Mouse (Mus musculus): ENCODE data around the gene AB124611.
"Not testable (repeated sequence)": the region's sequence is repeated elsewhere in the genome, so short reads cannot be mapped to it uniquely, and the experiment has no call there.

The AB124611 gene

GRCm38 (mm10) chr9:21525937-21526633, at the start of gene AB124611:
AB124611 (plus strand) TSS chr9:21526176.
- no peak for DNase-seq (ENCODE audit: low read depth)

DNA sequence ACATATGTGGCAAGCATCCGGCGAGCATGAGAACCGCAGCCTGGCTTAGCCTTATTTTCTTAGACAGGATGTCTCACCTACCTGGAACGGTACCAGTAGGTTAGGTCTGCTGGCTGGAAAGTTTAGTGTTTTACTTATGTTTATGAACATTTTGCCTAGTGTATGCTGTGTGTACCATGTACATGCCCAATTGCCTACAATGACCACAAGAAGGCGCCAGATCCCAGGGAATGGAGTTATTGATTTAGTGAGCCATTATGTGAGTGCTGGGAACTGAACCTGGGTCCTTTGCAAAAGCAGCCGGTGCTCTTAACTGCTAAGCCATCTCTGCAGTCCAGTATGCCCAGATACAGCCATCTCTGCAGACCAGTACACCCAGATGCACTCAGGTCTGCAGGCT, 48.3 kb upstream of the AB124611 start:
- DNase-seq (ENCODE audit: low read depth), result peak; percentile 20

DNA sequence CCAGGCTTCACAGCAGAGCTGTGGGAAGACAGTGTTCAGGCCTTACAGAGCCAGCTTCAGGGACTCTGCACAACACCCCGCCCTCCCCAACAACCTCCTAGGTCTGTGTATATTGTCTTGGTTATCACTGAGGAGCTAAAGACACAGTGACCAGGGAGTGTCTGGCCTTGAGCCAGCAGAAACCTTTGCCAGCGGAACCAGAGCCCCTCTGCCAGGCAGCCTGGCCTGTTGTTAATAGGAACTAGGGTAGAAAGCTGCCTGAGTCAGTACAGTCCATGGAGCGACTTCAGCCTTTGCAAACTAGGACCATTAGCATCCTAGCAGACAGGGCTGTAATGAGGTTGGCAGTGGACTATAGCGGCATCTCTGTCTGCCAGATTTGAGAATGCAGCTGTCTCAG, 41.9 kb upstream of the AB124611 start:
- DNase-seq (ENCODE audit: low read depth), result no peak

- DNase-seq (ENCODE audit: low read depth), result not testable (repeated sequence)
Measured at GRCm38 (mm10) chr9:21488246-21488645, 37.7 kb upstream of the AB124611 start.

- no peak for DNase-seq (ENCODE audit: low read depth)
Measured at GRCm38 (mm10) chr9:21490696-21491095, 35.3 kb upstream of the AB124611 start.

- no peak for DNase-seq (ENCODE audit: low read depth)
Measured at GRCm38 (mm10) chr9:21493907-21494306, 32.1 kb upstream of the AB124611 start.

DNA sequence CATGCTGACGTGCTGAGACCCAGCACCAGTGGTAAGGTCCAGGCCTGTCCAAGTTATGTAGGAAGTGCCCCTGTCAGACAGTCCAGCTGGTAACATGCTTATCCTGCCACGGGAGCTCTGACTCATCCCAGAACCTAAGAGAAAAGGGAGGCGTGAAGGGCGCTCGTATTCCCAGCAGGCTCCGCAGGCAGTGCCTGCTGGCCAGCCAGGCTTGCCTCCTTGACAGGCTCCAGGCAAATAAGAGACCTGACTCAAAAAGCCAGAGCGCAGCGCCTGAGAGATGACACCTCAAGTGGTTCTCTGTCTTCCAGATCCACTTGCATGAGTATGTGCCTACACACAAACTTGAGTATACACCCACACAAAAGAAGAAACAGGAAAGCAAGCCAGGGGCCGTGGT, 31.2 kb upstream of the AB124611 start:
- peak; percentile 83 for DNase-seq (ENCODE audit: low read depth)

DNA sequence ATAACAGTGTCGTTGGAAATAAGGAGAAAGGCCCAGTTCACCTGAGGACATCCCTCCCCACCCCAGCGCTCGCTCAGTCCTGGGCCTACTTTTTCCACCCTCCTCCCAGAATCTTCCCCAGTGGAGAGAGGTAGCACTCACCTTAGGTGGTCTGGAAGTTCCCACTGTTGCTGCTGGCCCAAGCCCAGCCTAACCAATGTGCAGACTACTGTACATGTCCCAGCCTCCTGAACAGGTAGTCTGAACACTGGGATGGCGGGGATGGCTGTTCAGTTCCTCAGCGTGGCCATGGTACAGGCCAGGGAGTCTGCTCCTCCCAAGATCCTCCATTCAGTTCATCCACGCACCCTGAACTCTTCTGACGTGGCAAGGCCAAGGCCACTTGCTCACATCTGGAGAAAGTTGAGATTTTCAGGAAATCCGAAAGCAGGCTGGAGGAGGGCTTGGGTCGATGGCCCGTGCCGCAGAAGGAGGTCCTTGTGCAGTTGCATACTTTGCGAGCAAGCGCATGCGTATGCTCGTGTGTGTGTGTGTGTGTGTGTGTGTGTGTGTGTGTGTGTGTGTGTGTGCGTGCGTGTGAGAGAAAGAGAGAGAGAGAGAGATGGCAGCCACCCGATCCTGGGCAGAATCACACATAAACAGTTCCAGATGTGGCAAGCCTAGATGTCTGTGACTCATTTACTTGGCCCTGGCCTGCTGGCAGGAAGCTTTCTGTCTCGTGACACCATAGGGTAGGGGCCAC, 29.5 kb upstream of the AB124611 start:
- DNase-seq (ENCODE audit: low read depth), result peak; percentile 95

DNA sequence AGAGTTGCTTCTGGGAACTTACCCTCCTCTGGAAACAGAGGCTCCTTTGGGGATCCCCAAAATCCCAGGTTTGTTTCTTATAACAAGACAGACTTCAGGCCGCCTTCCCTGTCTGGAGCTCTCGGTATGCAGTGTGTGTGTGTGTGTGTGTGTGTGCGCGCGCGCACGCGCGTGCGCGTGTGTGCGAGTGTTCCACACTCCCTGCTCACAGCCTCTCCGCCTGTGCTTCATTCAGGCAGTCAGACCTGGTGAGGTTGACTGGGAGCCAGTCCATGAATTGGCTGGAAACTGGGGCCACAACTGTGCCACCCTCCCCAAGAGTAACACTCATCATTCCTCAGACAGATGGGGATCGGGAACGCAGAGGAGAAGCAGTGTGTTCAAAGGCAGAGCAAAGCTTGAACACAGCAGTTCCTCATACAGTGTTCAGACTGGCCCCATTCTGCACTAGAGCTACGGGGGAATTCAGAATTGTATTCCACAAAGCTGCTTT, 28.9 kb upstream of the AB124611 start:
- no peak for DNase-seq (ENCODE audit: low read depth)

DNA sequence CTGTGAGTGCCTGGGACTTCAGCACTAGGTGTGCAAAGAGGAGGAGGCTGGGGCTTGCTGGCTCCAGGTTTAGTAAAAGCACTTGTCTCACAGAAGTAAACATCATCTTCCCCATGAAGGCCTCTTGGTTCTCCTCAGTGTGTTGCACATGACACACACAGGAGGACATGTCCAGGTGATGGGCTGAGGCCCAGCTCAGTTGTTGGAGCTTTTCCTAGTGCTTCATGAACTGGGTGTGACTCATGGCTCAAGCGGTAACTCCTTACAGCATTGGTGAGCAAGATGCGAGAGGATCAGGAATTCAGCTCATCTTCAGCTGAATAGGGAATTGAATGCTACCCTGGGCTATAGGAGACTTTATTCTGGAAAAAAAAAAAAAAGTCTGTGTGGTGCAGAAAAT, 28.3 kb upstream of the AB124611 start:
- DNase-seq (ENCODE audit: low read depth), result peak; percentile 76

GRCm38 (mm10) chr9:21498284-21498902, 27.6 kb upstream of the AB124611 start:
- no peak for DNase-seq (ENCODE audit: low read depth)

GRCm38 (mm10) chr9:21503352-21503751, 22.6 kb upstream of the AB124611 start:
- no peak for DNase-seq (ENCODE audit: low read depth)

GRCm38 (mm10) chr9:21505767-21506166, 20.2 kb upstream of the AB124611 start:
- no peak for DNase-seq (ENCODE audit: low read depth)

DNA sequence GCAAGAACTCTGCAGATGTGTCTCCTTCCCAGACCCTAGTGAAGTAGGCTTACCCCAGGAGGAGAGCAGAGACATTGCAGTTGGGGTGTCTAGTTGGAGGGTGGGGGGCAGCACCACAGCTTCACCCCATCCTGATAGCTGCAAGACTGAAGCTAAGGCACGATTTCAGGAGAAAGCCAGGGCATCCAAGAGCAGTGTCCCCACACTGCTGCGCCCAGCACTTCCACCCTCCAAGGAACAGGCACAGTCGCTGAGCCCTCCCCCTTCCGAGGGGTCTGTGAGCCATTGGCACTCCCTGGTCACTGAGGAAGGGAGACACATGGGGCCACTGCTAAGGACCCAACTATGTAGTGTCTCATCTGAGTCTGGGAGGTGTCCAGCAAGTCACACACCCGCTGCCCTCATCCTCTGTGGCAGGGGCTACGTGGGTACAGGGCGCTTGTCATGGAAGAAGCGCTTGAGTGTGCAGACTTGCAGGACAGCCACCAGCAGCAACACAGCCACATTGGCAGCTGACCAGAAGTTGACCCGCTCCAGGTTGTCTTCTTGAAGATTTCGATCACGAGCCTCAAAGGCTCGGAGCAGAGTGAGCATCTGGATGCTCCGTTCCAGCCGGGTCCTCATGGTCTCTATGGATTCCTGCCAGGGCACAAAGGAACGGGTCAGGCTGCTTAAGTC, 18.1 kb upstream of the AB124611 start:
- no peak for DNase-seq (ENCODE audit: low read depth)

GRCm38 (mm10) chr9:21508871-21509404, 17.0 kb upstream of the AB124611 start:
- DNase-seq (ENCODE audit: low read depth), result peak; percentile 18

DNA sequence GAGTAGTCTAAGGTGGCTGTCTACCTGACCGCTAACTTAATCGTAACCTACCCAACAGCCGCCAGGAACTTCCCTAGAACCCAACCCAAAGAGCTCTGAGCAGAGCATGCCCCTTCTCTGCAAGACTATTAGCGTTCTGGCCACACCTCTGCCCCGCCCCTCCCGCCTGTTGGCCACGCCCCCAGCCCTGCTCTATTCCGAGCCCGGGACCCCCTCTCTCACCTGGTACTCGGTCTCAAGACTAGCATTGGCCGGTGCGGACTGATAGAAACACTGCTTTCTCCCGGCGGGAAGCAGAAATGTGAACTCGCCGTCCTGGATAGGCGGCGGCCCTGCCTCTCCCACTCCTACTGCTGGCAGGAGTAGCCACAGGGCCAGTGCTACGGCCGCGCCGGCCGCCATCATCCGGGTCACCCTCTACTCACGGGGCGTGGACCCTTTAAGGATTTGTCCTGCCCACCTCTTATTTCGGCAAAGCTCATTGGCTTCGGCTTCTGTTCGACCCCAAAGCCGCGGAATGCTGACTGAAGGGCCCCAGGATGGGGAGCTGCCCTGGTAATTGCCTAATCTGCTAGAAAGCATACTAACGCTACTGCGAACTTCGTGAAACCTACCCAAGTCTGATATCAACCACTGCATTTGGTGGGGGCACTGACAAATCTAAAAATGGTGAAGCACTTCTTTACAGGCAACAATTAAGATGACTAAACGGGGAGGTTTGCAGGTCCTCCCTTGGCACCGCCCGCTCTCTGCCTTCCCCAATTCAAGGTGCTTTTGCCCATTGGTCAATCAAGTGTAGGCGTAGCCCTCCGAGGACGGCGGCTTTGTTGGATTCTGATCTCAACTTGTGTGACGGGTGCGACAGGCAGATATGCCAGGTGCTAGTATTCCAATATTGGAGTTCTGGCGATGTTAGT, 15.9 kb upstream of the AB124611 start, which contains the start of gene Tmed1:
Gene Tmed1, minus strand, starts transcription at position 481 of the 917 bp plus-strand sequence.
- peak; percentile 94 for DNase-seq (ENCODE audit: low read depth)

- no peak for DNase-seq (ENCODE audit: low read depth)
Measured at GRCm38 (mm10) chr9:21510689-21511015, 15.3 kb upstream of the AB124611 start.

- no peak for DNase-seq (ENCODE audit: low read depth)
Measured at GRCm38 (mm10) chr9:21511052-21511451, 14.9 kb upstream of the AB124611 start.

- DNase-seq (ENCODE audit: low read depth), result no peak
Measured at GRCm38 (mm10) chr9:21513466-21513865, 12.5 kb upstream of the AB124611 start.

DNA sequence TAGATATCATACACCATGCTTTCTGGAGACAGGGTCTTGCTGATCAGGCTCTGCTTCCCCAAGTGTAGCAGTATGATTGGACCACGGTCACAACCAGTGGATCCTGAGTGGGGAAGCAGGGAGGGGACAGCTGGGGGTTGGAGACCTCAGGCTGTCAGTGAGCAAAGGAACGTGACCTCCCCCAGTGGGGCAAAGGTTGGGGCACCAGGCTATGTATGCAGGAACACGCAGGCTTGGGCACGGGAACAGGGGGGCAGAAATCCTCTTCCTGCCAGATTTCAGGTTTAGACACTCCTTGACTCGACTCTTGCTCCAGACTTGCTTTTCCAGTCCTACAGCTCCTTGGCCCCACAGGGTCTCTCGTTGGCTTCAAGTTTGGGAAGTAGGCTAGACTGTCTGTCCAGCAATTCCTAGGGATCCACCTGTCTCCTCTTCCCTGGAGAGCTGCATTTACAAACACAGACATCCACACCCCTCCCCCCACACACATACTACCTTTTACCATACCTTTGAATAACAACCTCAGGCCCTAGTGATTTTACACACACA, 8.0 kb upstream of the AB124611 start:
- no peak for DNase-seq (ENCODE audit: low read depth)

- not testable (repeated sequence) for DNase-seq (ENCODE audit: low read depth)
Measured at GRCm38 (mm10) chr9:21518690-21519089, 7.3 kb upstream of the AB124611 start.
